Mouse (Mus musculus) megakaryocyte, embryonic 14.5 days (primary cell): ENCODE results near the gene Tfap2a.

ENCODE experiments used
- FLI1 ChIP-seq: IDR thresholded peaks from 2 replicates; pipeline ENCODE4 v1.6.1; 2012; ENCODE audit warnings: low read length, inconsistent platforms, mixed read lengths
- GATA1 ChIP-seq: IDR thresholded peaks from 3 replicates; pipeline ENCODE4 v1.6.1; 2012; ENCODE audit warnings: mixed read lengths, low read length, inconsistent platforms, borderline replicate concordance

GRCm38 (mm10) chr13:40712526-40712832, 25.7 kb downstream of the Tfap2a start:
- TF ChIP-seq GATA1 (no peak), FLI1 (no peak)
